Mouse (Mus musculus) olfactory bulb, adult 2 months (tissue): ENCODE measurements at regions not wholly inside any gene's neighbourhood (a gene's known extent, or its start where the extent isn't known, plus 50 kb on each side); places are given as distances from the start of the nearest gene placed in this dataset.

Source experiments
- CTCF ChIP-seq: fragments of 200-500 bp; IDR thresholded peaks from 2 replicates; pipeline ENCODE4 v1.5.1; 2012; ENCODE audit warnings: low read depth, mild to moderate bottlenecking, low read length, moderate library complexity; ENCODE audit not compliant: insufficient read depth
- POLR2A ChIP-seq: fragments of 200-500 bp; IDR thresholded peaks from 2 replicates; pipeline ENCODE4 v1.6.1; 2012; ENCODE audit warnings: mild to moderate bottlenecking, low read depth, low read length, moderate library complexity; ENCODE audit not compliant: insufficient read depth

DNA sequence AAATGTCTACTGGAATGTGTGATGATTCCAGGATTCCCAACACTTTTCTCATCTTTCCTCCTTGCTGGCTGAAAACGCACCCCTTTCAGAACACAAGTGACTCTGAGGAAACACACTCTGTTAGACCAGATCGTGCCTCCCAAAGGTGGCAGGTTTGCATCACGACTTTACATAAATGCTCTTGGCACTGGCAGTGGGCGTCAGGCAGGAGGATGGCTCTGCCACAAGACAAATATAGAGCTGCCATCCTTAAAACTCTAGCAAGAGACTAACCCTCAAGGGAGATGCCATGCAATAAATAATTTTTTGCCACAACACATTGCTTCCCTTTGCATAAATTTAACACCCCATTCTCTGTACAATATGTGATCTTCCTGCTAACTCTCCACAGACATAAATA lies 2254.1 kb upstream of the Lrrc6 start:
- no peak for TF ChIP-seq CTCF
- TF ChIP-seq POLR2A = no peak
